Mouse (Mus musculus) skeletal muscle tissue, adult 2 months (tissue): ENCODE data around the gene Spc24.
A peak's percentile ranks its signal among the peaks of the same experiment; 100 is the strongest.
"Not testable (repeated sequence)": the region's sequence is repeated elsewhere in the genome, so short reads cannot be mapped to it uniquely, and the experiment has no call there.

Experiments used
- DNase-seq: peaks from one replicate; pipeline ENCODE4 v3.0.0-alpha.2; 2012; ENCODE audit warnings: low read depth, low spot score

Gene Spc24

DNA sequence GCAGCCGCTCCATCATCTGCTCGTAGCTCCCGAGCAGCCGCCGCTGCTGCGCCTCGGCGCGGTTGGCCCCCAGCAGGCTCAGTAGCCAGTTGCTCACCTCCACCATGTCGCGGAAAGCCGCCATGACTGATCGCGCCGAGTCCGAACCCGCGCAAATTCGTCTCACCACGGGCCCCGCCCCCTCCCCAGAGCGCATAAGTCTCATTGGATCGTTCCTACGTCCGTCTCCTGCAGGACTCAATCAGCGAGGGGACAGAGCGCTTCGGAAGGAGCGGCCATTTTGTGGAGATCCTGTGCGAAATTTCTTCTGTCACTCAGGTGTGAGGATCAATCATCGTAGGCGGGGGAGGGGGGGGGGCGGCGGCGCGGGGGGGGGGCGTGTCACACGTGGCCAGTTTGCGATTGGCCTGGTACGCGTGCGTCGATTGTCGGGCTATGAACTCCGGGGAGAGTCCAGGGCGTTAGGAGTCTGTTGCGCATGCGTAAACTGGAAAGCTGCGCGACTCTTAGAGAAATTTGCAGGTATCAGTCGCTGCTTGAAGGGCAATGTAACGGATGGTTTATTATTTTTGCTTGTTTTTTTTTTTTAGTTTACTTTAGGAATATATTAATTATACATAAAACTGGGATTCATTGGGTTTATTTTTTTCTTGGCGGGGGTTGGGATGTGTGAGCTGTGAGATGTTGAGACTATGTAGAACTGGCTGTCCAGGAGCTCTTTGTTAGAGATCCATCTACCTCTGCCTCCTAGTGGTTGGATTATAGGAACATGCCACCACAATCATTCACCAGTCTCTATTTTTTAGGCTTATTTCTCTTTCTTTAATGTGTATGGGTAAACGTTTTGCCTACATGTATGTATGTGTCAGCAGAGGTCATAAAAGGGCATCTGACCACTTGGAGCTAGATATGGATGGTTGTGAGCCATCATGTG is at the start of gene Spc24:
Gene Spc24 (minus strand): TSS at position 149 of the 934 bp plus-strand sequence.
- DNase-seq: peak; percentile 98

DNA sequence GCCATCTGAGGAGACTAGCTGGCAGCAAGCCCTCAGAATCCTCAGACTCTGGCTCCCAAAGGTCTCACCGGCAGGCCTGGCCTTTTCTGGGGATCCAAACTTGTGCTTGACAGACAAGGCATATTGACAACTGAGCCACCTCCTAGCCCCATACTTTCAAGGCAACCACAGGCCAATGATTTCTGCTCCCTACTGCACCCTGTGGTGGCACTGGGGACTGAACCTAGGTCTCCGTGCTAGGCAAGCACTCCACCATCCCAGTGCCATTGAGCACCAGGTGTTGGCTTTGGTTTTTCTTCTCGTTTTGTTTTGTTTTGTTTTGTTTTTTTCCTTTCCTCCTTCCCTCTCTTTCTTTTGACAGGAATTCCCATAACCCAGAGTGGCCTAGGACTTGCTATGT is 48.5 kb upstream of the Spc24 start:
- no peak for DNase-seq

DNA sequence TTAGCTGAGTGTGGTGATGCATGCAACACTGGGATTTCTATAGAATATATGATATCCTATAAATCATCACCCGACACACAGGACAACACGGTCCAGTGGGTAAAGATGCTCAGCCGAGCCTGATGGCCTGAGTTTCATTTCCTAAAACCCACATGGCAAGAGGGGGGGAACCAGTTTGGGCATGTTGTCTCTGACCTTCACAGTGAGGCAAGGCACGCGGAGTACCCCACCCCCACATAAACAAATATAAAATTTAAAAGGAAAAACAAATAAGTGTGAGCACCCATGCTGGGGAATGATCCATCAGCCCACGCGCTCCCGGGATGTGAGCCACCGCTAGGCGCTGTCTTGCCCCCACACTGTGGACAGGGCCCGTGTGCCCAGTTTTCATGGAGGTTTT is 46.9 kb upstream of the Spc24 start:
- DNase-seq: no peak

DNA sequence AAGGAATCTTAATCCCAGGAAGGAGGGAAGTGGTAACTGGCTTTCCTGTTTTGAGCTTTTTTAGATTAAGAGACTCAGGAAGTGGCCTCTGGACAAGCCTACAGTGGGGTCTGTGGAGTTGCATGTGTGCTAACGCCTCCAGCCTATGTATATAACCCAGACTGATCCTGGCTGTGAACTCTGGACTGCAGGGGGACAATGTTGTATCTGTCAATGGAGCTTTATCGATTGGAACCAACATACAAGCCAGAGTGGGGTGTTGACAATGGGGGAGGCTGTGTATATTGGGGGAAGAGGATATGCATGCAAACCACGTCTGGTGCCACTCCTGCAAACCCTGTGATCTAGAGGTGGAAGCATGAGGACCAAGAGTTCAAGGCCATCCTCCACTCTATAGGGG is 46.3 kb upstream of the Spc24 start:
- no peak for DNase-seq

DNA sequence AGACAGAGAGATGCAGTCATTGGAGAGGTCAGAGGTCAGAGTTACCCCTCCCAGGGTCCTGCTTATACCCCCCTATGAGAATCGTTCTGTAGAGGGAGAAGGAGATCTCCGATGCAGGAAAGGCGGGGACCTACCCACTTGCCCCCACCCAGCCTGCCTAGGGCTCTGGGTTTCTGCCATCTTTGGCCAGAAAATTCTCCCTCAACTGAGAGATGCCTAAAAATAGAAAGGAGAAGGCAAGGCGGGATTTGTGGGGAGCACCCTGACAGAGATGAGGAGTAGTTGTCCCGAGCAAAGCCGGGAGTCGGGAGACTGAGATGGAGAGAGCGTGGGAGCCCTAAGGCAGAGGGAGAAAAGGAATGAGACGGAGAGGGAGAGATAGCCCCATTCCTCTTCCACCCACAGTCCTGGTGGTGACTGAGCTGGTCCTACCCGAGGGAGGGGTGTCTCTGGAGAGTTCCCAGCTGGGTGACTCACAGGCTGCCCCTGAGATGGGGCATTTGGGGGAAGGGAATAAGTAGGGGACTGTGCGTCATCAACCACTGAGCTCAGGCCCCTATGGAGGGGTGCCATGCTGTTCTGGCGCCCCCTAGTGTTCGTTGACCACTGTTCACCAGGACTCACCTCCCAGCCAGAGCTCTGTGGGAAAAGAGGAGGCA is 44.0 kb upstream of the Spc24 start:
- DNase-seq: peak; percentile 87

DNA sequence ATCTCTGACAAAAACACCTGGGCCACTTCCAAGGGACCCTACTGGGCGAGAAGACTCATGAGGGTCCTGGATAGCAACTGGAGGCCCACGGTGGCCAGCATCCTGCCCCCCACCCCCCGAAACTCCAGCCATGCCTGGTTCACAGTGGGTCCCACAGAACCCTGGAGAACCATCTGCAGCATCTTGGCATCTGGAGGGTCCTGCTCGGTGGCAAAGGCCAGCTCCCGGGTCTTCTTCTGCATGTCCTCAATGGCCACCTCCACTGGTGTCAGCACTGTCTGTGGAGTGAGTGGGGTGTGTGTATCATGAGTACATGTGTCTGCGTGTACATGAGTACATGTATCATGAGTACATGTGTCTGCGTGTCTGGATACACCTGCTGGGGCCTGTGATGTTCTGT is 41.5 kb upstream of the Spc24 start:
- DNase-seq: no peak

DNA sequence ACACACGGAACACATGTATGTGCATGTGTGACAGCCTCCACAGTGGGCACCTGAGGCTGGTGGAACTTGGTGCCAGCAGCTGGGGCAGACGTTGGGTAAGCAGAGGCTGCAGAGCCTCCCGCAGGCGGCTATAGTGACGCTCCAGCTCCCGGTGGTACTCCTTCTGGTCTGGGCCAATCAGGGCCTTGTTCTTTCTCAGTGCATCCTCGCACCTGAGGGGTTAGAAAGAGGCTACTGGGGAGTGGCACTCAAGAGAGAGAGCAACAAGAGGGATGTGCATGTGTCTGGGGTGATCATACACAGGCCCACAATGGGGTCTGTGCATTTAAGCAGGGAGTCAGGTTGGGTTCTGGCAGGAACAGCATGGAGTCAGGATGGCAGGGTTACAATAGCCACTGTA is 41.0 kb upstream of the Spc24 start:
- no peak for DNase-seq

DNA sequence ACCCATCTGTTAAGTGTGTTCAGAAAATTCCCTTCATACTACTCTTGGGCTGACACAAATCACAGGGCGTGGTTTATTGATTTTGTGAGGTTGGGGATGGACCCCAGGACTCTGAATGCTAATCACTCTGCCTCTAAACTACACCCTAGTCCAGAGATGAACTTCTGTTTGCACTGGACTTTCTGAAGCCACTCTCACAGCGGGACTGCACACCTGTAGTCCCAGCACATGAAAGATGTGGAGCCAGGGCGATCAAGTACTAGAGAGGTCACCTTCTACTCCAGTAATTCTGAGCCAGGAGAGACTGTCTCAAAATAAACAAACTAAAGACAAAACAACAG is 38.9 kb upstream of the Spc24 start:
- DNase-seq: no peak

DNA sequence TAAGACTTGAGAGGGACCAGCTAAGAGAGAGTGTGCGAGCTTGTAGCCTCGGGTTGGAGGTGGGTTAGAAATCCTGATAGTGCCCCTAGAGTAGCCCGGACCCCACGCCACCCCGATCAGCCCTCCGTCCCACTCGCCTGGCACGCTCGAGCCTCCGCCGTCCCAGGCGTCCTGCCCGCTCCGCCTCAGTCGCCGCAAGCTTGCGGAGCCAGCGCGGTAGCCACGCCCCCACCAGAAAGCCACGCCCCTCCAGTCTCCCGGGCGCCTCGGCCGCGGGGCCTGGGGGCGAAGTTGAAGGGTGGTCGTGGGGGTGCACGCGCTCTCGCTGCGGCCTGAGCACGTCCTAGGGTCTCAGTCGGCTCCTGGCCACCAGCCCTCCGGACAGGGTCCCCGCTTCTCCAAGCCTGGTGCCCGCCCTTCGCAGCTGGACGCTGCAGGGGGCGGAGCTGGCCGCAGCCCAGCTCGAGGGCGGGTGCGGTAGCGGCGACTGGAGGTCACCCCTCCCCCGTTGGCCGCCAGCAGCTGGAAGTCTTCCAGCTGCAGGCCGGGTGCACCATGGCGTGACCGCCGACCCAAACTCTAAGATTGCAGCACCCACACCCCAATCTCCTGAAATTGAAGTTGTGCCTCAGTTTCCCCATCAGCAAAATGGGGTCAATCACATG is 38.4 kb upstream of the Spc24 start, which contains the start of gene Kank2:
Gene Kank2 (minus strand): TSS at position 400 of the 665 bp plus-strand sequence.
- DNase-seq: peak; percentile 87

DNA sequence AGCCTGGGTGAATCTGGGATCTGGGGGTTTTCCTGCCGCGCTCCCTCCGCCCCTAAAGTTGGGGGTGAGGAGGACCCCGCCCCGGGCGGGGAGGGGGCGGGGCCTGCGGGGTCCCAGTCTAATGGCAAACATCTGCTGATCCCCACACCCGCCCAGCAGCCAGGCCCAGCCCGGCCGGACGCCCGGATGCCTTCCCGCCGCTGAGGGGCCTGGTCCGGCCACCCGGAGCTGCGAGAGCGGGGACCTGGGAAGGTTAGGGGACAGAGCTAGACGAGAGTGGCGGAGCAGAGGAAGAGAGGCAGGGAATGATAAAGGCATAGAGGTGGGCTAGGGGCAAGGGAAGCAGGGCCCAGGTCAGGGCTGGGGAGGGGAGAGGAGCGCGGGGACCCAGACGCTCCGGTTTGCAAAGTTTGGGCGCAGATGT is 37.8 kb upstream of the Spc24 start:
- DNase-seq: peak; percentile 59

DNA sequence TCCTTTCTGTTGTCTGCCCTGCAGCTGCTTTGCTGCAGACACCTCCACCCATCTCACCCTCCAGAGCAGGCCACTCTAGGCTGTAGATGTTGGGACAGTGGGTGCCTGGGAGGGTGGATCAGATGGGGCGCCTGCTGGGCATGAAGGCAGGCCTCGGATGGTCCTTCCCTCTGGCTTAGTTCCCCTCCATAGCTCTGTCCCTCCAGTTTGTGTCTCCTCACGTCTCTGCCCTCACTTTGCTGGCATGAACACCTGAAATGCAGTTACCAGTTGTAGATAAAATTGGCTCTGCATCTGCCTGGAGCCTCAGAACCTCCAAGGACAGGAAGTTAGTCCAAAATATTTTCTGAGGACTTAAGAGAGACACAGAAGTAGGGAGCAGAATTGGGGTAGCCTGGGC is 36.8 kb upstream of the Spc24 start:
- DNase-seq: no peak

DNA sequence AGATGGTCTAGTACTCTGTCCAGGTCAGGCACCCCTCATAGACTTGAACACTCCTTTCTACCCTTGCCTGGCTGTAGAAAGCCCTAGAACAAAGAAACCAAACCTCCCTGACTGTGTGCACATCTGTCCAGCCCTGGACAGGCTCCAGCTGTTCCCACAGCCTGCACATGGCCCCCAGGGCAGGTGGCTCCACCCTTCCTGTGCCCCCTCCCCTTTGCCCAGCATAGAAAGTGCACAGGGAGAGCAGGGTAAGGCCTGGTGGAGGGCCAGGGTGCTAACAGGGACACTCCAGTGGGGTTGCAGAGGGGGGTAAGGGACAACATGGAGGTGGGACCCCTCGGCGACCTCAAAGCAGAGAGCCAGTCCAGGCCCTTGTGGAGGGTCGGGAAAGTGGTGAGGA is 36.2 kb upstream of the Spc24 start:
- no peak for DNase-seq

DNA sequence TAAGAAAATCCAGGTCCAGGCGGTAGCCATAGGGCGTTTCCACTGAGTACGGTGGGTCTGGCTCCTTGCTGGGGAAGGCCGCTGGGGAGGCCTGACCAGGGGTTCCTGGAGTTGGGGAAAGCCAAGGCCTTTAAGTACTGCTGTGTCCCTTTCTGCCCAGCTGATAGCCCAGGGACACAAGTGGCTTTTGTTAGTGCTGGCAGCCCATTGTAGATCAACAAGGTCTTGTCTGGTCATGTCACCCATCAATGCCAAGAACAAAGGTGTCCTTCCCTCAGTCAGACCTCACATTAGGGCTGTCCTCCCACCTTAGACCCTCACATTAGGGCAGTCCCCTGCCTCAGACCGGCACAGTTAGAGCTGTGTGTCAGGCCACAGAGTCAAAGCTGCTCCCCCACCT is 35.5 kb upstream of the Spc24 start:
- no peak for DNase-seq

DNA sequence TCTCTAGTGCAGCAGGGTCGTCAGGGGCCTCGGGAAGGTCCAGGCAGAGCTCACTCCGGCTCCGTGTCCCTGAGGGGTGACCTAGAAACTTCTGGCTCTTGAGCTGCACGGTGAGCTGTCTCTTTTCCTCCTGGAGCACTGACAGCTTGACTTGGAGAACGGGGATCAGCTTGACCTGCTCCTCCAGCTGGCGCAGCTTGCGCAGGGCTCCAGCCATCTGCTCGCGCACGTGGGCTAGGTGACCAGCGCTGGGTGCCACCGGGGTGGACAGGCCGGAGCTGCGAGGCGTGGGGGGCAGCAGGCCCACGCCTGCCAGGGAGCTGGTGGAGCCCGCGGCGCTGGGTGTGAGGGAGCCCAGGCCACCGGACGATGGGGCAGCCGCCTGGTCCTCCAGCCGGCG is 34.8 kb upstream of the Spc24 start:
- DNase-seq: peak; percentile 71

DNA sequence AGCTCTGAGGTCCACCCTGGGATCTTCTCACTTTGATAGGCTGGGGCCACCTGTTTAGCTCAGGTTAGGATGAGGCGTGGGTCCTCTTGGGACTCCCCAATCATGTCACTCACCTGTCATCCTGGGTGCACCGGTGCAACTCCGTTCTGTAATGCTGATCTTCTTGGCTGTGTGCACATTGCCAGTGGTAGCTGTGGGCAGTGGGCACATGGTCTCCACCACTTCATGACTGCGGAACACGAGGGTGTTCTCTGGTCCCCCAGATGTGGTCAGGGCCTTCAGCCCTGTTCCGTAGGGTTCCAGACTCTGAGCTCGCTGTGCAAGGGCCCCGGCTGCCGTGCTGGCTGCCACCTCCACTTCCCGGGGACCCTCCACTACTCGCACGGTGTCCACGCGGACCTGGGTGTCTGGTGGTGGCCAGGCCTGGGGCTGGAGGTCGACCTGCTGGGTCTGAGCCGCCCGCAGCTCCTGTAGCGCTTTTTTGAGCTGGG is 34.3 kb upstream of the Spc24 start:
- no peak for DNase-seq

DNA sequence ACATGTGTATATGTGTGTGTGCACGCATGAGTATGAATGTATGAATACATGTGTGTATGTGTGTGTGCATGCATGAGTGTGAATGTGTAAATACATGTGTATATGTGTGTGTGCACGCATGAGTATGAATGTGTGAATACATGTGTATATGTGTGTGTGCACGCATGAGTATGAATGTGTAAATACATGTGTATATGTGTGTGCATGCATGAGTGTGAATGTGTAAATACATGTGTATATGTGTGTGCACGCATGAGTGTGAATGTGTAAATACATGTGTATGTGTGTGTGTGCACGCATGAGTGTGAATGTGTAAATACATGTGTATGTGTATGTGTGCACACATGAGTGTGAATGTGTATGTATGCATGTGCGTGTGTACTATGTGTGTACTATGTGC is 33.4 kb upstream of the Spc24 start:
- not testable (repeated sequence) for DNase-seq

DNA sequence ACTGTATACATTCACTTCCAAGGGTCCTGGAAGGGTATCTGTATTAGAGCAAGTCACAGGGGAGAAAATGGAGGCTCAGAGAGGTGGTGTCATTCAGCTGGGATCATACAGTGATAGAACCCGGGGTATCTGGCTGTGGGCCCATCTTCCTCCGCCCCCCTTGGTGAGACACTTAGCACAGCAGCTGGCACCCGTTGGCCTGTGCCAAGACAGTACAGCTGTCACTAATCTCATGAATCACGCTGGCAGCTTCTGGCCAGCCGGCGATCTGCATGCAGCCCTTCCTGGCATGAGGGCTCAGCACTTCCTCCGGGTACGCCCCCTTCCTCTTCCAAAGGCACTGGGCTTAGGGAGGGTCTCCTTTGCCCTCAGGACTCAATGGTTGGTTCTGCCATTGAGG is 32.5 kb upstream of the Spc24 start:
- peak; percentile 72 for DNase-seq

DNA sequence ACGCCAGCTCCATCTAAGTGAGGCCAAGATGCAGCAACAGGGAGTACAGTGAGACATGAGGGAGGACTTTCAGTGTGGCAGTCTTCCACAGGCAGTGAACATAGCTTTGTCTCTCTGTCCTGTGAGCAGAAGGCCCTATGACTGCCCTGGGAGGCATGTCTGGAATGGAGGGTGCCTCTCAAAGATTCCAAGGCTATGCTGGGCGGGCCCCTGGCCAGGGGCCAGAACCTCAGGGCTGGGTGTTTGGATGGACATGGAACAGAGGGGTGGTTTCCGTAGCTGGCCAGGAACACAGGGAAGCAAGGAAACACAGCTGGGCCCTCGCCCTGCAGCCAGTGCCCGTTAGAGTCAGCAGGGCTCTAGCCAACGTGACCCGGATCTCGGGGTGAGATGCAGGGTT is 31.8 kb upstream of the Spc24 start:
- peak; percentile 86 for DNase-seq

DNA sequence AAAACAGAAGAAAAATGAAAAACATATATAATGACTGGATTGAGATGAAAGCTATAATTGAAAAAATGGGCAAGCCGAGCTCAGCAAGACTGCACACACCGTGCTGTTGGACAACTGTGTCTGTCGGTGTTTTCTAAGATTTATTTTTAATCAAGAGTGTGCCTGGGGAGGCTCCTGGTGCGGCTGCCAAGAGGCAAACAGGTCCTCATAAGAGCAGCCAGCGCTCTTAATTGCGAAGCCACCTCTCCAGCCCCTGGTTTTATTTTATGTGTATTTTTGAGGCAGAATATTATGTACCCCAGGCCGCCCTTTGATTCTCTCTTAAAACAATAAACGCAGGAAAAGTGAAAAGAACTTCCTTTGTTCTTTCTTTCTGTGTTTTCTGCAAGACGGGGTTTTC is 28.1 kb upstream of the Spc24 start:
- no peak for DNase-seq

DNA sequence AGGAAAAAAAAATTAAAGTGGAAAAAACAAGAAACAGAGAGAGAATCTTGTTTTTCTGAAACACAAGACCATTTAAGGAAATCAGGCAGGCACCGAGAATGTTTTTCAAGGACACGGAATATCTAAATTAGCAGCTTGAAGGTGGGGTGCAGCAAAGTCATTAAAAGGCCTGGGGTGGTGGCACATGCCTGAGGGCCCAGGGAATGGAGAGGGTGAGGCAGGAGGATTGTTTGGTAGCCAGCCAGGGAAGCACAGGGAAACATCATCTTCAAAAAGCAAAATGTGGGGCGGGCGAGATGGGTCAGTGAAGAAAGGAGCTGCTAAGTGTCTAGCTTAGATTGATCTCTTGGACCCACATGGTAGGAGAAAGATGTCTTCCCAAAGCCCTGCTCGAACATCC is 27.6 kb upstream of the Spc24 start:
- no peak for DNase-seq

DNA sequence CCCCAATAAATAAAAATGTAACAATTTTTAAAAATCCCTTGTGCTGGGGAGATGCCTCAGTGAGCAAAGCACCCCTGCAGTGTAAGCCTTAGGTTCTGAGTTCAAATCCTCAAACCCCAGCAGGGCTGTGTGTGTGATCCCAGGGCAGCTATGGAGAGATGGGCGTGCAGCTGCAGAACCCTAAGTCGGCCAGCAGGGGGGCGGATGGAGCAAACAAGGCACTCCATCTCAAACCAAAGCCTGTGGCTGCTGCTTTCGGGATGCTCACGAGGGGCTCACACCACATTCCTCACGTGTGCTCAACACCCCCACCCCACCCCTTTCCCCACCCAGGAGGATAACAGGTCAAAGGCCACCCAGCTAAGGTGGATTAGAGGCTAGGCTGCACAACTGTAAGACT is 26.8 kb upstream of the Spc24 start:
- no peak for DNase-seq

DNA sequence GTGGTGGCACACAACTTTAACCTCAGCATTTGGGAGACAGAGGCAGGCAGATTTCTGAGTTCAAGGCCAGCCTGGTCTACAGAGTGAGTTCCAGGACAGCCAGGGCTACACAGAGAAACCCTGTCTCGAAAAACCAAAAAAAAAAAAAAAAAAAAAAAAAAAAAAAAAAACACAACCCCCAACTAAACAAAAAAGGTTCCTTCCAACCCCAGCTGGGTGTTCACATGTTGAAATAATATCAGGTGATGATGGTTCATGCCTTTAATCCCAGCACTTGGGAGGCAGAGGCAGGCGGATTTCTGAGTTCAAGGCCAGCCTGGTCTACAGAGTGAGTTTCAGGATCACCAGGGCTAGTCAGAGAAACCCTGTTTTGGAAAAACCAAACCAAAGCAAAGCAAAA is 26.2 kb upstream of the Spc24 start:
- not testable (repeated sequence) for DNase-seq
